Mouse (Mus musculus): ENCODE data around the gene Slc12a8. TPM values are rescaled to one million over a fixed set of nuclear protein-coding genes. Genes with fewer than 3 reads are reported as not detected.

Slc12a8 gene
- total and polyA plus RNA-seq, 2 experiments from 2014 or later, result 0.71 to 1.1 TPM

DNA sequence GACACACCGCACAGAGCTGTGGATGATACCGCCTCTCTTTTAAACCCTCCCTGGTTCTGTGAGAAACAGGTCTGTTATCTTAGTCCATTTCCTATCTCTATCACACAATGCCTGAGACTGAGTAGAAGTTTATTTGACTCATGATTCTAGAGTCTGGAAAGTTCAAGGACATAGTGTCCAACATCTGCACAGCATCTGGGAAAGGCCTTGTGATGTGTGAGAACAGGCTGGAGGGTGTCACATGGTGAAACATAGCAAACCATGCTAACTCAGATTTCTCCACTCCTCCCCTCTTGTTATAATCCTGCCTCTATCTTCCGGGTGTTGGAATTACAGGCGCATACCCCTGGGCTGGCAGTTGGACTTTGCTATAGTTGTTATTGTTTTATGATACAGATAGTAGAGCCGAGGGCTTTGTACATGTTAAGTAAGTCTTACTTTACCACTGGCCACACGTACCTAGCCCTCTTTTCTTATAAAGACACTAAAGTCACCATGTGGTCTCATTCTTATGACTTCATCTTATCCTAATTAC, 78.2 kb downstream of the Slc12a8 start:
- no peak for TF ChIP-seq CTCF (IDR thresholded peaks at IDR 0.05)
- H3K4me3 ChIP-seq (ENCODE audit: low read depth, low read length), result no peak overlapping the region
- no peak overlapping the region for H3K27ac ChIP-seq (ENCODE audit: low read depth, low read length)
- no peak overlapping the region for H3K4me2 ChIP-seq (ENCODE audit: low read depth, low read length, poor library complexity, severe bottlenecking)
- ATAC-seq (ENCODE audit: low FRiP score), result no peak
- no peaks in the 10 kb centered on the region for H3K9me3 ChIP-seq (ENCODE audit: low read length)
- no peak for DNase-seq (ENCODE audit: low spot score)
- H3K27me3 ChIP-seq (ENCODE audit: insufficient read depth, low read length), result no peaks in the 10 kb centered on the region
- 95% methylated on average over 6 of the region's 6 CpGs for WGBS
- H3K36me3 ChIP-seq (ENCODE audit: insufficient read depth, low read length), result no peaks in the 10 kb centered on the region
- H3K4me1 ChIP-seq (ENCODE audit: insufficient read depth, low read length), result no peaks in the 10 kb centered on the region
- no peak overlapping the region for H3K9ac ChIP-seq (replicated peaks; ENCODE audit: low read length, poor library complexity, severe bottlenecking)

DNA sequence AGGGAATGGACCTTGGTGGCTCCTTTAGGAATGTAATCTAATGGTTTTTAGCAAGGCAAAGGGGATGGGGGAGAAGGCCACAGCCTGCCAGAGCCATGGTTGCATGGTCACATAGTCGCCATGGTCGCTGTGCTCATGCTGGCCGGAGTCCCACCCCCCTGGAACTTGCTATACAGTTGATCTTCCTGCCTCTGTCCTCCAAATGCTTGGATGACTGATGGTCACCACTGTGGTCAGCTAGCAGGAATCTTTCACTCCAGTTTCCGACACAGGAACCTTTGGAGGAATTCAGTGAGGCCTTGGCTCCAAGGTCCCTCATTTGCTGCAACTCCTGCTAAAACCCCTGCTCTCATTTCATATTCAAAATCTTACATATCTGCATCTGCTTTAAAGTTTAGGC, 79.1 kb downstream of the Slc12a8 start:
- Histone ChIP-seq H3K4me2 (ENCODE audit: low read depth, low read length, poor library complexity, severe bottlenecking) (no peak overlapping the region), H3K36me3 (ENCODE audit: insufficient read depth, low read length) (no peaks in the 10 kb centered on the region), H3K9ac (replicated peaks; ENCODE audit: low read length, poor library complexity, severe bottlenecking) (no peak overlapping the region), H3K4me1 (ENCODE audit: insufficient read depth, low read length) (no peaks in the 10 kb centered on the region), H3K27me3 (ENCODE audit: insufficient read depth, low read length) (no peaks in the 10 kb centered on the region), H3K4me3 (ENCODE audit: low read depth, low read length) (no peak overlapping the region), H3K27ac (ENCODE audit: low read depth, low read length) (no peak overlapping the region), H3K9me3 (ENCODE audit: low read length) (no peaks in the 10 kb centered on the region)
- DNase-seq (ENCODE audit: low spot score) (no peak), ATAC-seq (ENCODE audit: low FRiP score) (no peak)
- TF ChIP-seq CTCF (IDR thresholded peaks at IDR 0.05), result no peak
- 86% methylated on average over 4 of the region's 4 CpGs for WGBS

DNA sequence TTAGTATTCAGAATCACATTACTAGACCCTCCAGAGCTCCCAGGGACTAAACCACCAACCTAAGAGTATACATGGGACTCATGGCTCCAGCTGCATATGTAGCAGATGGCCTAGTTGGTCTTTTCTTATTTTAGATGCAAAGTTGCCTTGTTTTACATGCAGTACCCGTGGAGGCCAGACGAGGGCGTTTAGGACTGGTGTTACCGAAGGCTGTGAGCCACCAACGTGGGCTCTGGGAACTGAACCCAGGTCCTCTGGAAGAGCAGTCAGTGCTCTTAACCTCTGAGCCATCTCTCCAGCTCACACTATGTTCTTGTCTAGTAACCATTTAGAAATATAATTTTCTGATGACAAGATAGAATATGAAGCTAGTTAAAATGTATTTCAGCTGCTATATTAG, 83.1 kb downstream of the Slc12a8 start:
- peak; percentile 48 for TF ChIP-seq CTCF (IDR thresholded peaks at IDR 0.05)
- 29% methylated on average over 5 of the region's 5 CpGs for WGBS
- H3K9ac ChIP-seq (replicated peaks; ENCODE audit: low read length, poor library complexity, severe bottlenecking), result no peak overlapping the region
- H3K4me2 ChIP-seq (ENCODE audit: low read depth, low read length, poor library complexity, severe bottlenecking), result no peak overlapping the region
- ATAC-seq (ENCODE audit: low FRiP score) (no peak), DNase-seq (ENCODE audit: low spot score) (no peak)
- H3K27me3 ChIP-seq (ENCODE audit: insufficient read depth, low read length), result no peaks in the 10 kb centered on the region
- no peaks in the 10 kb centered on the region for H3K36me3 ChIP-seq (ENCODE audit: insufficient read depth, low read length)
- no peaks in the 10 kb centered on the region for H3K9me3 ChIP-seq (ENCODE audit: low read length)
- no peak overlapping the region for H3K4me3 ChIP-seq (ENCODE audit: low read depth, low read length)
- H3K27ac ChIP-seq (ENCODE audit: low read depth, low read length), result no peak overlapping the region
- H3K4me1 ChIP-seq (ENCODE audit: insufficient read depth, low read length), result no peaks in the 10 kb centered on the region

DNA sequence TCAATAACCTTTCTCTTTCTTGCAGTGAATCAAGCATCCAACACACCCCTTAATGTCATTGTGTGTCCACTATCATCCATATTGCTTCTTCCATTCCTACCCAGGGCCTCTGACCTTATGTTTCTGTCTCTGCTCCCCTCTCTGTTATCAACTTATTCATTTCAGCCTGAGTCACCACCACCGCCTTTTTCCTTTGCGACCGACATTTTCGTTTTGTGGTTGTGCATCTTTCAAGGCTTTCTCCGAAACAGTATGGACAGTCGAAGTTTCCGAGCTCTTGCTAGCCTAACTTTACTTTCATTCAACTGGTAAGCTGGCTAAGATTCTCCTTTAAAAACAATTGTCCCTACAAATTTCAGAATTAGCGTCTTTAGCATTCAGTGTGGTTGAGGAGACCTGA, 84.2 kb downstream of the Slc12a8 start:
- Histone ChIP-seq H3K9ac (replicated peaks; ENCODE audit: low read length, poor library complexity, severe bottlenecking) (no peak overlapping the region), H3K36me3 (ENCODE audit: insufficient read depth, low read length) (no peaks in the 10 kb centered on the region), H3K4me2 (ENCODE audit: low read depth, low read length, poor library complexity, severe bottlenecking) (no peak overlapping the region), H3K4me1 (ENCODE audit: insufficient read depth, low read length) (0 out of 2 replicates have a peak, but pooled peaks cover 3% of the 10 kb centered on the region), H3K4me3 (ENCODE audit: low read depth, low read length) (no peak overlapping the region), H3K27me3 (ENCODE audit: insufficient read depth, low read length) (no peaks in the 10 kb centered on the region), H3K9me3 (ENCODE audit: low read length) (no peaks in the 10 kb centered on the region), H3K27ac (ENCODE audit: low read depth, low read length) (no peak overlapping the region)
- ATAC-seq (ENCODE audit: low FRiP score) (no peak), DNase-seq (ENCODE audit: low spot score) (no peak)
- 96% methylated on average over 8 of the region's 8 CpGs for WGBS
- TF ChIP-seq CTCF (IDR thresholded peaks at IDR 0.05), result no peak

DNA sequence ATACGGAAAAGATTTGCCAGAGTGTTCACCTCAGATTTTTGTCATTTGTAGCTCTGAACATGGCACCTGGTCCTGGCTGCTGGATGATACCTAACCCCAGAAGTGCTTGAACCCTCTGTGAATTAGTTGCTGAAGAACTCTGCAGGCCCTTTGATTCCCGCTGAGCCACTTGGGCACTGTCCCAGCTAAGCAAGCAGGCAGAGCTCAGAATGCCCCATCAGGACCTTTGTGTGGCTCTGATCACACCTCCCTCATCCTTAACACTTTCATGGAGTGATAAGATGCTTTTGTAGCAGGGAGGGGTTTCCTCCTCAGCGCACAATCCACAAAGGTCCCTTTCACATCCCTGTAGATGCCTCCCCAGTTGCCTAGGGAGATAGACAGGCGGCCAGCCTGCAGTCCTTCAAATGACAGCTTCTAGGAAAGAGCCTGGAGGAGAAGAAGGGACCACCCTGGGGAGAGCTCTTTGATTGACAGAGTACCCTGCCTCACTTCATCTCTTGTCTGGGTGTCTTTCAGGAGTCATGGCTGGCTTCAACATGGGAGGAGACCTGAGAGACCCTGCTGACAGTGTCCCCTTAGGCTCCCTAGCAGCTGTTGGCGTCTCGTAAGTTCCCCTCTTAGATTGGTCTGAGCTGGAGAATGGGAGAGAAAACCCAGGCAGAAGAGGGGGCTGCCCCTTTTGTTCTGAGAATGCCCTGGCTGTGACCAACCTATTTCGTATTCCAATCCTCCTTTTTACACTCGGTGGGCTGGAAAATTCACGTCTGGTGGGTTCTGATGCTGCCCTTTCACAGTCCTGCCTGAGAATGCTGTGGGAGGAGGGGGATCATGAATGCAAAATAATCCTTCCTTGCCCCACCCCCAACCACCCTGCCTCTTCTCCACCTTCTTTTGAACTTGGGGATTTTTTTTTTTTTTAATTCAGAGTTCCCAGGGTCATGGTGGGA, 88.8 kb downstream of the Slc12a8 start:
- Histone ChIP-seq H3K36me3 (ENCODE audit: insufficient read depth, low read length) (no peaks in the 10 kb centered on the region), H3K4me2 (ENCODE audit: low read depth, low read length, poor library complexity, severe bottlenecking) (no peak overlapping the region), H3K27me3 (ENCODE audit: insufficient read depth, low read length) (no peaks in the 10 kb centered on the region), H3K4me3 (ENCODE audit: low read depth, low read length) (no peak overlapping the region), H3K9me3 (ENCODE audit: low read length) (no peaks in the 10 kb centered on the region), H3K4me1 (ENCODE audit: insufficient read depth, low read length) (0 out of 2 replicates have a peak, but pooled peaks cover 4% of the 10 kb centered on the region), H3K9ac (replicated peaks; ENCODE audit: low read length, poor library complexity, severe bottlenecking) (no peak overlapping the region), H3K27ac (ENCODE audit: low read depth, low read length) (peak overlapping the region; percentile 43)
- WGBS, result 18% methylated on average over 9 of the region's 9 CpGs
- no peak for TF ChIP-seq CTCF (IDR thresholded peaks at IDR 0.05)
- DNase-seq (ENCODE audit: low spot score) (peak; percentile 84), ATAC-seq (ENCODE audit: low FRiP score) (peak; percentile 83)
